Mouse (Mus musculus): ENCODE results near the gene E2f4. TPM values are rescaled to one million over a fixed set of nuclear protein-coding genes. Genes with fewer than 3 reads are reported as not detected.
A peak's percentile ranks its signal among the peaks of the same experiment; 100 is the strongest.

The E2f4 gene
- total and polyA plus RNA-seq, 2 experiments from 2014 or later: 28.3 to 39.2 TPM

- peaks cover 45% of the 10 kb centered on the region for H3K27me3 ChIP-seq (ENCODE audit: insufficient read depth, low read length)
- under 1% methylated on average over 42 of the region's 42 CpGs for WGBS
- DNase-seq (ENCODE audit: low spot score) (no peak), ATAC-seq (no peak)
- no peak for TF ChIP-seq CTCF (IDR thresholded peaks at IDR 0.05; ENCODE audit: low read depth)
- peak within 1 kb of the TSS; percentile 46 for H3K4me3 ChIP-seq (ENCODE audit: low read length)
- H3K4me2 ChIP-seq (ENCODE audit: low read depth, low read length): peak within 1 kb of the TSS; percentile 85
- H3K9me3 ChIP-seq (ENCODE audit: low read length): no peaks in the 10 kb centered on the region
- H3K4me1 ChIP-seq (ENCODE audit: insufficient read depth, low read length): peaks cover 17% of the 10 kb centered on the region
- H3K27ac ChIP-seq: peak within 1 kb of the TSS; percentile 41; the same call in 1 of the 2 replicates
- no peaks in the 10 kb centered on the region for H3K36me3 ChIP-seq (ENCODE audit: insufficient read depth, low read length)
- peak within 1 kb of the TSS; percentile 54 for H3K9ac ChIP-seq (replicated peaks; ENCODE audit: low read length)
Measured at GRCm38 (mm10) chr8:105269461-105269947, 28.0 kb upstream of the E2f4 start, which contains the start of gene Hsf4. Gene Hsf4, plus strand, starts transcription at chr8:105269801.

GRCm38 (mm10) chr8:105270101-105270915, 27.2 kb upstream of the E2f4 start:
- Histone ChIP-seq H3K9ac (replicated peaks; ENCODE audit: low read length) (0 out of 2 replicates have a peak overlapping the region, but pooled peaks have one; percentile 54), H3K9me3 (ENCODE audit: low read length) (no peaks in the 10 kb centered on the region), H3K27ac (no peak overlapping the region), H3K4me1 (ENCODE audit: insufficient read depth, low read length) (peaks cover 17% of the 10 kb centered on the region), H3K36me3 (ENCODE audit: insufficient read depth, low read length) (no peaks in the 10 kb centered on the region), H3K4me3 (ENCODE audit: low read length) (peak overlapping the region; percentile 46), H3K27me3 (ENCODE audit: insufficient read depth, low read length) (peaks cover 45% of the 10 kb centered on the region), H3K4me2 (ENCODE audit: low read depth, low read length) (peak overlapping the region; percentile 85)
- no peak for TF ChIP-seq CTCF (IDR thresholded peaks at IDR 0.05; ENCODE audit: low read depth)
- DNase-seq (ENCODE audit: low spot score) (no peak), ATAC-seq (no peak)
- 6% methylated on average over 39 of the region's 39 CpGs for WGBS

- no peak for DNase-seq (ENCODE audit: low spot score)
- ATAC-seq: no peak
- H3K9me3 ChIP-seq (ENCODE audit: low read length): no peaks in the 10 kb centered on the region
- H3K27me3 ChIP-seq (ENCODE audit: insufficient read depth, low read length): peaks cover 45% of the 10 kb centered on the region
- no peak overlapping the region for H3K9ac ChIP-seq (replicated peaks; ENCODE audit: low read length)
- H3K4me3 ChIP-seq (ENCODE audit: low read length): no peak overlapping the region
- H3K36me3 ChIP-seq (ENCODE audit: insufficient read depth, low read length): no peaks in the 10 kb centered on the region
- H3K4me2 ChIP-seq (ENCODE audit: low read depth, low read length): peak overlapping the region; percentile 85; the same call in 1 of the 2 replicates
- TF ChIP-seq CTCF (IDR thresholded peaks at IDR 0.05; ENCODE audit: low read depth): peak; percentile 8; the same call in 1 of the 2 replicates
- H3K4me1 ChIP-seq (ENCODE audit: insufficient read depth, low read length): peaks cover 17% of the 10 kb centered on the region
- 6% methylated on average over 11 of the region's 11 CpGs for WGBS
- H3K27ac ChIP-seq: no peak overlapping the region
Measured at GRCm38 (mm10) chr8:105270916-105271186, 26.6 kb upstream of the E2f4 start.

GRCm38 (mm10) chr8:105275387-105275786, 22.1 kb upstream of the E2f4 start:
- peaks cover 28% of the 10 kb centered on the region for H3K27me3 ChIP-seq (ENCODE audit: insufficient read depth, low read length)
- DNase-seq (ENCODE audit: low spot score) (no peak), ATAC-seq (no peak)
- no peak overlapping the region for H3K9ac ChIP-seq (replicated peaks; ENCODE audit: low read length)
- no peaks in the 10 kb centered on the region for H3K9me3 ChIP-seq (ENCODE audit: low read length)
- peak overlapping the region; percentile 48; the same call in 1 of the 2 replicates for H3K4me3 ChIP-seq (ENCODE audit: low read length)
- TF ChIP-seq CTCF (IDR thresholded peaks at IDR 0.05; ENCODE audit: low read depth): no peak
- H3K36me3 ChIP-seq (ENCODE audit: insufficient read depth, low read length): no peaks in the 10 kb centered on the region
- WGBS: 8% methylated on average over 11 of the region's 11 CpGs
- H3K4me2 ChIP-seq (ENCODE audit: low read depth, low read length): peak overlapping the region; percentile 83
- no peak overlapping the region for H3K27ac ChIP-seq
- H3K4me1 ChIP-seq (ENCODE audit: insufficient read depth, low read length): peaks cover 7% of the 10 kb centered on the region; the same call in 1 of the 2 replicates

- peak within 1 kb of the TSS; percentile 15; the same call in 1 of the 2 replicates for H3K27ac ChIP-seq
Measured at GRCm38 (mm10) chr8:105275840-105276239, 21.6 kb upstream of the E2f4 start, which contains the start of gene Nol3. Gene Nol3, plus strand, starts transcription at chr8:105276140.

GRCm38 (mm10) chr8:105276292-105277120, 21.0 kb upstream of the E2f4 start:
- H3K9ac ChIP-seq (replicated peaks; ENCODE audit: low read length): peak overlapping the region; percentile 40; the same call in 1 of the 2 replicates
- WGBS: 2% methylated on average over 30 of the region's 30 CpGs
- peak overlapping the region; percentile 48 for H3K4me3 ChIP-seq (ENCODE audit: low read length)
- ATAC-seq: peak; percentile 66
- peak overlapping the region; percentile 15; the same call in 1 of the 2 replicates for H3K27ac ChIP-seq
- no peaks in the 10 kb centered on the region for H3K9me3 ChIP-seq (ENCODE audit: low read length)
- no peaks in the 10 kb centered on the region for H3K36me3 ChIP-seq (ENCODE audit: insufficient read depth, low read length)
- peak; percentile 63 for DNase-seq (ENCODE audit: low spot score)
- peak overlapping the region; percentile 83 for H3K4me2 ChIP-seq (ENCODE audit: low read depth, low read length)
- peak; percentile 10; the same call in 1 of the 2 replicates for TF ChIP-seq CTCF (IDR thresholded peaks at IDR 0.05; ENCODE audit: low read depth)
- peaks cover 5% of the 10 kb centered on the region; the same call in 1 of the 2 replicates for H3K4me1 ChIP-seq (ENCODE audit: insufficient read depth, low read length)
- peaks cover 18% of the 10 kb centered on the region for H3K27me3 ChIP-seq (ENCODE audit: insufficient read depth, low read length)

More at GRCm38 (mm10) chr8:105275840-105276239, 21.6 kb upstream of the E2f4 start, which contains the start of gene Nol3:
- TF ChIP-seq CTCF (IDR thresholded peaks at IDR 0.05; ENCODE audit: low read depth): no peak
- no peak for DNase-seq (ENCODE audit: low spot score)
- H3K4me2 ChIP-seq (ENCODE audit: low read depth, low read length): peak within 1 kb of the TSS; percentile 83
- ATAC-seq: no peak
- no peaks in the 10 kb centered on the region for H3K9me3 ChIP-seq (ENCODE audit: low read length)
- peak within 1 kb of the TSS; percentile 48 for H3K4me3 ChIP-seq (ENCODE audit: low read length)
- 6% methylated on average over 10 of the region's 10 CpGs for WGBS
- peaks cover 5% of the 10 kb centered on the region; the same call in 1 of the 2 replicates for H3K4me1 ChIP-seq (ENCODE audit: insufficient read depth, low read length)
- peak within 1 kb of the TSS; percentile 40; the same call in 1 of the 2 replicates for H3K9ac ChIP-seq (replicated peaks; ENCODE audit: low read length)
- no peaks in the 10 kb centered on the region for H3K36me3 ChIP-seq (ENCODE audit: insufficient read depth, low read length)
- H3K27me3 ChIP-seq (ENCODE audit: insufficient read depth, low read length): peaks cover 24% of the 10 kb centered on the region
